Mouse (Mus musculus) forebrain, embryonic 12.5 days (tissue): ENCODE measurements around the gene Rnf141. TPM values are rescaled to one million over a fixed set of nuclear protein-coding genes. Genes with fewer than 3 reads are reported as not detected.

ENCODE experiments used
- ATAC-seq: fragments of 200-750 bp; cut with Nextera tagmentation; 2 replicates; pipeline ENCODE4 v1.8.0; 2017; ENCODE audit warnings: moderate TSS enrichment; ENCODE audit not compliant: low FRiP score
- H3K27ac ChIP-seq: fragments of 300-500 bp; sonication (generic); 2 replicates; pipeline ENCODE4 v1.5.1; 2016; ENCODE audit warnings: mild to moderate bottlenecking
- H3K27me3 ChIP-seq: fragments of 300-500 bp; sonication (generic); 2 replicates; pipeline ENCODE4 v1.6.1; 2016; ENCODE audit warnings: mild to moderate bottlenecking
- H3K36me3 ChIP-seq: fragments of 300-500 bp; sonication (generic); replicated peaks from 2 replicates; pipeline ENCODE4 v1.6.1; 2016; ENCODE audit warnings: mild to moderate bottlenecking
- H3K4me1 ChIP-seq: fragments of 300-500 bp; sonication (generic); 2 replicates; pipeline ENCODE4 v1.6.1; 2016
- H3K4me2 ChIP-seq: fragments of 300-500 bp; sonication (generic); 2 replicates; pipeline ENCODE4 v1.6.1; 2016; ENCODE audit warnings: mild to moderate bottlenecking, moderate library complexity
- H3K4me3 ChIP-seq: fragments of 300-500 bp; sonication (generic); replicated peaks from 2 replicates; pipeline ENCODE4 v1.5.1; 2016; ENCODE audit warnings: mild to moderate bottlenecking
- H3K9ac ChIP-seq: fragments of 300-500 bp; sonication (generic); 2 replicates; pipeline ENCODE4 v1.6.1; 2016; ENCODE audit warnings: mild to moderate bottlenecking
- H3K9me3 ChIP-seq: fragments of 300-500 bp; sonication (generic); 2 replicates; pipeline ENCODE4 v1.6.1; 2016
- WGBS: fragments of 180-500 bp; shearing (Covaris S2); methylation state at CpG from one replicate; pipeline ENCODE4 v1.1.7; 2016; 5-methylcytosine and 5-hydroxymethylcytosine counted together
- polyA plus RNA-seq: library from polyadenylated mRNA; unstranded; fragments of >200 nt; fragmentation: Nextera tagmentation; extraction: Ambion mirVana; gene quantifications from 2 replicates; pipeline ENCODE4 v1.2.1, GENCODE M21; 2016

Rnf141 gene
- polyA plus RNA-seq, 1 experiment from 2014 or later, result 29.1 TPM

DNA sequence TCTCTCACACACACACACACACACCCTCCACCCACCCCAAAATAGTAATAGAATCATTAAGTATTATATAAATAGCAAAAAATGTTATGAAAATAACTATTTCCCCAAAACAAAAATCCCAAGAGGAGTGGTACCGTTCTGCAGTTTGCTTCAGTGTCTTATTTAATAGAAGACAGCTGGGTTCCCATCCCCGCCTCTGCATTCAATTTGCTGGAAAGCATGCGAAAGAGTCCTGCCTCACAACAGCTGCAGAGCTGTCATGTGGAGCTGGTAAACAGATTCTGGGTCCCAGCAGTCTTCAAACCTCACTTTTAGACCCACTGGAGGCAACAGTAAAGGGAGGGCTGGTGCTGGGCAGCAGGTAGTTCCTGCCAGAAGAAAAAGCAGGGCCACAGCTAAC, 35.3 kb downstream of the Rnf141 start:
- no peak for ATAC-seq
- H3K9me3 ChIP-seq, result no peaks in the 10 kb centered on the region
- H3K27me3 ChIP-seq, result no peaks in the 10 kb centered on the region
- no peak overlapping the region for H3K4me3 ChIP-seq
- WGBS, result 76% methylated on average over 3 of the region's 3 CpGs
- 0 out of 2 replicates have a peak, but pooled peaks cover 6% of the 10 kb centered on the region for H3K36me3 ChIP-seq
- no peak overlapping the region for H3K4me2 ChIP-seq
- H3K27ac ChIP-seq, result no peak overlapping the region
- no peaks in the 10 kb centered on the region for H3K4me1 ChIP-seq
- no peak overlapping the region for H3K9ac ChIP-seq

DNA sequence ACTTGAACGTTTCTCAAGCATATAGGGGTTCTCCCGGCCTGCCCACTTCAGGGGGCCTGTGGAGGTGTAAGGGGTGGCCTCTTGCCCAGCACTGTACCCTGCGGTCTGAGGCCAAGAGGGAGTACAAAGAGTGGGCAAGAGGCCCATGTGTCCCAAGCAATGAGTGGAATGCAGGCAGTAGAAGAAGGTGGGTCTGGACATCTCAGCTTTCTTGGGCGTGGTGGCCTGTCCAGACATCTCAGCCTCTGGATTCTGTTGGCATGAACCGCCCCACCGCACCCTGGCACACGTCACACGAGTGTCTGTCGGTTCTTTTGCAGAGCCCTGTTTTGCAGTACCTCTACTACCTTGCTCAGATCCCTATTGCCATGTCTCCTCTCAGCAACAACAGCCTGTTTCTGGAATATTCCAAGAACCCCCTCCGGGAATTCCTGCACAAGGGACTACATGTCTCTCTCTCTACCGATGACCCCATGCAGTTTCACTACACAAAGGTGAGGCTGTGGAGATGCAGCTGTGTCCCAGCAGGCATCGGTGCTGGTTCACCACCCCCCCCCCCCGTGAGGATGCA, 36.7 kb downstream of the Rnf141 start:
- H3K4me1 ChIP-seq, result no peaks in the 10 kb centered on the region
- H3K4me2 ChIP-seq, result no peak overlapping the region
- WGBS, result 93% methylated on average over 13 of the region's 13 CpGs
- no peak overlapping the region for H3K4me3 ChIP-seq
- no peak for ATAC-seq
- no peak overlapping the region for H3K27ac ChIP-seq
- no peaks in the 10 kb centered on the region for H3K9me3 ChIP-seq
- H3K36me3 ChIP-seq, result 0 out of 2 replicates have a peak, but pooled peaks cover 2% of the 10 kb centered on the region
- no peaks in the 10 kb centered on the region for H3K27me3 ChIP-seq
- no peak overlapping the region for H3K9ac ChIP-seq

DNA sequence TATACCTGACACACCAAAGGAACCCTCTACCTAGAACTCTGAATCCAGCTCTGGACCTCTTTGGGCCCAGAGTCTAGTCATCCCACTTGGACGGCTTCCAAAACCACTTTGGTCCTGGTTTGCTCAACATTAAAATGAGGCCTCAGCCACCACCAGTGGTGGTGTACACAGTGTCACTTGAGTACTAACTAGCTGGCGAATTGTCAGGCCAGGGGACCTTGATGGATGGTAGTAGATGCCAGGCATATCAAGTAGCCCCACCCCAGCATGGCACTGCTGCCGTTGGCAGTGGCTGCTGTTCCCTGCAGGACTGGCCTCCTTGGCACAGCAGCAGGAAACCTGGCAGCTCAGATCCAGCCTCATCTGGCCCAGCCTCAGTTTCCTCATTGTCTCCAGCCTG, 40.0 kb downstream of the Rnf141 start:
- no peak for ATAC-seq
- WGBS, result 78% methylated on average over 3 of the region's 3 CpGs
- H3K36me3 ChIP-seq, result no peaks in the 10 kb centered on the region

DNA sequence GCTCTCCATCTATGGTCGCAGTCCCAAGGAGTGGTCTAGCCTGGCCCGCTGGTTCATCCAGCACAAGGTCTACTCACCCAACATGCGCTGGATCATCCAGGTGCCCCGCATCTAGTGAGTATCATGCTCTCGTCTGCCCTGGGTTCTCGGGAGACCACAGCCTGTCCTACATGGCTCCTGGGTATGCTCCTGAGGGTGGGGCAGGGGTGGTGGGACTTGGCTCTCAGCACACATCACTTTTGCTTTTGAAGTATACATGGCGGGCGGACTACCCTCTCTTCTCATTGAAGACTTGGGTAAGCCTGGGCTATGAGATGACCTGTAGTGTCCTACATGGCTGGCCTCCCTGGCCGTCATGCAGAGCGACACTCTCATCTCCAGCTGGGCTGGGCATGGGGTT, 41.1 kb downstream of the Rnf141 start:
- no peak for ATAC-seq
- Histone ChIP-seq H3K4me2 (no peak overlapping the region), H3K36me3 (no peaks in the 10 kb centered on the region), H3K9me3 (no peaks in the 10 kb centered on the region), H3K27me3 (no peaks in the 10 kb centered on the region), H3K4me1 (no peaks in the 10 kb centered on the region), H3K9ac (no peak overlapping the region), H3K4me3 (no peak overlapping the region), H3K27ac (no peak overlapping the region)
- 91% methylated on average over 10 of the region's 10 CpGs for WGBS

More for the DNA sequence above, 40.0 kb downstream of the Rnf141 start:
- Histone ChIP-seq H3K9ac (no peak overlapping the region), H3K4me1 (no peaks in the 10 kb centered on the region), H3K4me2 (no peak overlapping the region), H3K4me3 (no peak overlapping the region), H3K27me3 (no peaks in the 10 kb centered on the region), H3K9me3 (no peaks in the 10 kb centered on the region), H3K27ac (no peak overlapping the region)

DNA sequence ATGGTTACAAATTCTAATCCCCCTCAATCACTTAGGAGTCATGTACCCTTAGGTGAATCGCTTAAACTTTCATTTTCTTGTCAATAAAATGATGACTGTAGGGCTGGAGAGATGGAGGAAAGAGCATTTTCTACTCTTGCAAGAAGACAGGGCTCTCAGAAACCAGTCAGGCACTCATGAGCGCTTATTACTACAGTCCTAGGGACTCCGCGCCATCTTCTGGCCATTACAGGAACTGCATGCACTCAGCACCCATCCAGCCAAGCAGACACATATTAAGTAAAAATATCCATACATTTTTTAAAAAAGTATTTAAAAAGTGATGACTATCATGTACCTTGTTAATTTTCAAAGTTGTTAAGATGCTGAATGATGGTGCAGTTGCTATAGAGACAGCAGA, 43.2 kb downstream of the Rnf141 start:
- 0 out of 2 replicates have a peak, but pooled peaks have one; percentile 33 for ATAC-seq
- 3% methylated on average over 4 of the region's 4 CpGs for WGBS
- Histone ChIP-seq H3K27ac (no peak overlapping the region), H3K4me3 (no peak overlapping the region), H3K4me1 (no peaks in the 10 kb centered on the region), H3K9me3 (no peaks in the 10 kb centered on the region), H3K27me3 (no peaks in the 10 kb centered on the region), H3K36me3 (no peaks in the 10 kb centered on the region), H3K9ac (no peak overlapping the region), H3K4me2 (no peak overlapping the region)

DNA sequence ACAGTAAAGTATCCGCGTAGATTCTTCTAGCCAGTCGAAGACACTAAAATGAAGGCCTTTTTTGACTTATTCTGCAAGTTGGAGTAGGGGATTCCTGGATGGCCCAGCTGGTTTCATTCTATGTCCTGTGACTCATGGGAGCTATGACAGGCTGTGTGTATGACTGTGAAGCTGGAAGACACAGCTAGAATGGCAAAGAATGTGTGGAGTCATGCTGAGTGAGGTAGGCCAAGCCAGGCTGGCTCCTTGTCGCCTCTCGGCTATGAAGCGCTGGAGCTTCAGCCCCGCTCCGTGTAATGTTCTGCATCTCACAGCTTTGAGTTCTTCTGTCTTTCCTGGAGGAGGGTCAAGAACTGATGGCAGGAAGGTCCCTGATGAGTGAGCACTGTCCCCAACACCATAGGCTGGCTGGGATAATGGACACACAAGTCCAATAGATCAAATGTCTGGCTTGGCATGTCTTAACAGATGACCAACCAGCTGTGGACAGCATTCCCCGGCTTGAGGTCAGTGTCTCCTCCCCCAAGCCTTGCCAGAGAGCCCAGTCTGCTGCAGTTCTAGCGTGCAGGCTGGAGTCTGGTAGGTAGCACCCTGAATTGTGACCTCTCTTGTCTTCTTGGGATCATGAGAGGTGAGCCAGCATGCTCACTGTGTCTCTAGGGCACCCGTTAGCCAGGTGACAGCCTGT, 46.4 kb downstream of the Rnf141 start:
- Histone ChIP-seq H3K4me2 (no peak overlapping the region), H3K27ac (no peak overlapping the region), H3K4me3 (no peak overlapping the region), H3K9ac (no peak overlapping the region), H3K27me3 (no peaks in the 10 kb centered on the region), H3K9me3 (no peaks in the 10 kb centered on the region), H3K4me1 (no peaks in the 10 kb centered on the region), H3K36me3 (no peaks in the 10 kb centered on the region)
- WGBS, result 90% methylated on average over 11 of the region's 11 CpGs
- no peak for ATAC-seq

DNA sequence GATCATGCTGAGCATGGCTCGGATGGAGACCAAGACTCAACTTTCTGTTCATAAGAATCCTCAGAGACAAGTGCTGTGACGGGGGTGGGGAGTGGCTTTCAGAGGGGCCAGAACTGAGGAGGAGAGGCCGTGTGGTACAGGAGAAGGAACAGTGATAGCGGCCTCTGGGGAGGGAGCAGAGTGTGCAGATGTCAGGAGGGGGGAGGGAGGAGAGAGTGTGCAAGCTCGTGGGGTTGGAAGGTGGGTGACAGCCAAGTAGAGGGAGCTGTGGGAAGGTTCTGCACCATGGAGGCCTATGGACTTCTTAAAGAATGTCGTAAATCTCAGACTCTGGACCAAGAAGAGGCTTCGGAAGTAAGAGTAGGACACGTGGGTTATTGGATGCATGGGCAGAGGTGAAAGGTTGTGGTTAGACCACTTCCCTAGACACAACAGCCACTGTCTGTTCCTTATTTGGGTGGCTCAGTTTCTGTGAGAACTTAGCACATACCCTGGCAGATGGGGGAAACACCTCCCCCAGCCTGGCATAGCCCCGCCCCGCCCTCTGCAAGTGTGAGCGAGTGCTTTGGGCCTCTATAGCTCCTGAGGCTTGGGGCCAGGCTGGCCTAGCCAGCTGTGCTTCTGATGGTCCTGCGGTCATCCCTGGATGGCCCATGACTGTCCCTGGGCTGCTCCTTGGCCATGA, 47.7 kb downstream of the Rnf141 start:
- H3K27me3 ChIP-seq, result no peaks in the 10 kb centered on the region
- H3K27ac ChIP-seq, result no peak overlapping the region
- H3K9ac ChIP-seq, result no peak overlapping the region
- H3K9me3 ChIP-seq, result no peaks in the 10 kb centered on the region
- no peak for ATAC-seq
- no peak overlapping the region for H3K4me3 ChIP-seq
- WGBS, result 82% methylated on average over 12 of the region's 12 CpGs
- no peaks in the 10 kb centered on the region for H3K36me3 ChIP-seq
- no peak overlapping the region for H3K4me2 ChIP-seq
- no peaks in the 10 kb centered on the region for H3K4me1 ChIP-seq

DNA sequence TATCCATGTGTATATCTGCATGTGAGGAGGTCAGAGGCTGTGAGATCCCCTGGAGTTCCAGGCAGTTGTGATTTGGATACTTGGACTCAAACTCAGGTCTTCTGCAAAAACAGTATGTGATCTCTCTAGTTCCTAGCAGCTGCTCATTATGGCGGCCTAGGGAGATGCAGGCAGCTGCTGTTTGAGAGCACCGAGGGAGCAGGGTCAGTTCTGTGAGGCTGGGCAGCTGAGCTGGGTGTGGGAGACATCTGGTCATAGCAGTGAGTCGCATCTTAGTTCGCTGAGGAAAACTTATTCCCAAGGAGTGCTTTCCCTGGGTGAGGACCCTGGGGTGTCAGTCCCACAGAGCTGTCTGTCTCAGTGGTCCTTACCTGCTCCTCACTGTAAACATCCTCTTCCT, 49.5 kb downstream of the Rnf141 start:
- Histone ChIP-seq H3K4me1 (no peaks in the 10 kb centered on the region), H3K9ac (no peak overlapping the region), H3K4me3 (no peak overlapping the region), H3K27me3 (no peaks in the 10 kb centered on the region), H3K36me3 (no peaks in the 10 kb centered on the region), H3K27ac (no peak overlapping the region), H3K4me2 (no peak overlapping the region), H3K9me3 (no peaks in the 10 kb centered on the region)
- ATAC-seq, result no peak
- WGBS, result 79% methylated on average over 4 of the region's 4 CpGs

DNA sequence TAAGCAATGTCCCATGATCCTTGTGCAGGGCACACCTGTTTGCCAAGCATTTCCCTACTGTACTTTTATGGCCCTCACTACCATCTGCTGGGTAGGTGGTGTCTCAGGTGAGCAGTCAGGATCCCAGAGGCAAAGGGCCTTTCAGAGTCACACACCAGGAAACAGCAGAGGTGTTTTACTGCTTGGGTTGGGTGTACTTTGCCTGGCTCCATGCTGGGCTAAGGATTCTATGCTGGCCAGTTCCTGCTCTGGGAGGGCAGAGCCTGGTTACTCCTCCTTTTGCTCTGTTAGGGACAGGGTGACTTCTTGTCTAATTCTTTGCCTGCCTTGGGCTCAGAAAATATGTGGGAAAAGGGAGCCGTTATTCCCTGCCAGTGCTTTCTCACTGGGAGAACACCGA, 51.4 kb downstream of the Rnf141 start:
- Histone ChIP-seq H3K4me2 (no peak overlapping the region), H3K9me3 (no peaks in the 10 kb centered on the region), H3K36me3 (no peaks in the 10 kb centered on the region), H3K27ac (no peak overlapping the region), H3K4me3 (no peak overlapping the region), H3K4me1 (no peaks in the 10 kb centered on the region), H3K9ac (no peak overlapping the region), H3K27me3 (no peaks in the 10 kb centered on the region)
- ATAC-seq, result no peak
- 84% methylated on average over 2 of the region's 2 CpGs for WGBS

DNA sequence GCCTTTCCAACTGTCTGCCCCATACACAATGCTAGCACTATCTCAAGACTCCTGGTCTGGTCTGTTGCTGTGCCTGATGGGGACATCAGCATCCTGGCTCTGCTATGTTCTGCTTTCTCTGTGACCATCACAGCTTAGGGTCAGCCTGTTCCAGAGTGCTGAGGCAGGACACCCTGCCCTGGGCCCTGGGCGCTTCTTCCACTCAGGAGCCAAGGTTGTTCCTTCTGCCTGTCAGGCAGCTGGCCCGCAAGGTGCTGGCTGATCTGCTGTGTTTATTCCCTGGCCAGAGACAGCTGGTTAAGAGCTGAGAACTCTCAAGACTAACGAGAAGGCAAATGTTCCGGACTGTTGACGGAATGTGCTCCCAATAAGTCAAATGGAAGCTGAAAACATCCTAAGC, 52.1 kb downstream of the Rnf141 start:
- no peaks in the 10 kb centered on the region for H3K4me1 ChIP-seq
- H3K4me2 ChIP-seq, result no peak overlapping the region
- H3K27ac ChIP-seq, result no peak overlapping the region
- WGBS, result 88% methylated on average over 5 of the region's 5 CpGs
- no peaks in the 10 kb centered on the region for H3K9me3 ChIP-seq
- no peak overlapping the region for H3K9ac ChIP-seq
- no peak overlapping the region for H3K4me3 ChIP-seq
- no peaks in the 10 kb centered on the region for H3K36me3 ChIP-seq
- no peaks in the 10 kb centered on the region for H3K27me3 ChIP-seq
- ATAC-seq, result no peak

DNA sequence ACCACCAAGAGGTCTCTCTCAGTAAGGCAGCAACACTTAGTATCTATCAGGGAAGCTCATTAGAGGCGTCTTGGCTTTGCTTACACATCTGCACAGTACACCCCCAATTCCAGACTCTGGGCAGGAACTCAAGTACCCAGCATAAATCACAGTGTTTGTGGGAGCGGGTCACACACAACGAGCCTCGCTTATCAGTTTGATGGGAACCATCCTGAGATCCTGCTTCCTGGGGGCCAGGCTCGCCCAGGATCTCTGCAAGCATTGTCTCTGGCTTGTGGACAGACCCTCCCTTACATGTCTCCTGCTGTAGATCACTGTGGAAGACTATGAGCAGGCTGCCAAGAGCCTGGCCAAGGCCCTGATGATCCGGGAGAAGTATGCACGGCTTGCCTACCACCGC, 53.4 kb downstream of the Rnf141 start:
- WGBS, result 95% methylated on average over 8 of the region's 8 CpGs

DNA sequence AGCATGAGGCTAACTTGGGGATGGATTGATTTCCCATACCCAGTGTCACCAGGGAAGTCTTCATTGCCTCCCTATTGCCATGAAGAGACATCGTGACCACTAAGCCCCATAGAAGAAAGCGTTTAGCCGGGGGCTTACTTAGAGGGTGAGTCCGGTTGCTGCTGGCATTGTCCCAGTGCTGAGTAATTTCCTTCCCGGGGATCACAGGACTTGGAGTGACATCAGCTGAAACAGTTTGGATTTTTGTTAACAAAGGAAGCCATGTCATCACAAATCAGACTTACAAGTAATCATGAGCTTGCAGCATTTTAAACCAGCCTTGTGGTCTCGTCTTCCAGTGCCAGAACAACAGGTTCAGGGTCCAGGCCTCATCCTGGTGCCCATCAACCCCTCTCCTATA, 56.9 kb downstream of the Rnf141 start:
- 80% methylated on average over 6 of the region's 6 CpGs for whole genome bisulfite sequencing
- no peaks in the 10 kb centered on the region for H3K36me3 ChIP-seq
- no peaks in the 10 kb centered on the region for H3K27me3 ChIP-seq
- no peak overlapping the region for H3K27ac ChIP-seq
- ATAC-seq, result no peak
- no peak overlapping the region for H3K4me3 ChIP-seq
- H3K4me1 ChIP-seq, result no peaks in the 10 kb centered on the region
- no peak overlapping the region for H3K4me2 ChIP-seq
- no peaks in the 10 kb centered on the region for H3K9me3 ChIP-seq
- H3K9ac ChIP-seq, result no peak overlapping the region

More for the DNA sequence above, 53.4 kb downstream of the Rnf141 start:
- Histone ChIP-seq H3K27me3 (no peaks in the 10 kb centered on the region), H3K4me3 (no peak overlapping the region), H3K4me2 (no peak overlapping the region), H3K9me3 (no peaks in the 10 kb centered on the region), H3K4me1 (no peaks in the 10 kb centered on the region), H3K36me3 (no peaks in the 10 kb centered on the region), H3K27ac (no peak overlapping the region), H3K9ac (no peak overlapping the region)
- ATAC-seq, result no peak

DNA sequence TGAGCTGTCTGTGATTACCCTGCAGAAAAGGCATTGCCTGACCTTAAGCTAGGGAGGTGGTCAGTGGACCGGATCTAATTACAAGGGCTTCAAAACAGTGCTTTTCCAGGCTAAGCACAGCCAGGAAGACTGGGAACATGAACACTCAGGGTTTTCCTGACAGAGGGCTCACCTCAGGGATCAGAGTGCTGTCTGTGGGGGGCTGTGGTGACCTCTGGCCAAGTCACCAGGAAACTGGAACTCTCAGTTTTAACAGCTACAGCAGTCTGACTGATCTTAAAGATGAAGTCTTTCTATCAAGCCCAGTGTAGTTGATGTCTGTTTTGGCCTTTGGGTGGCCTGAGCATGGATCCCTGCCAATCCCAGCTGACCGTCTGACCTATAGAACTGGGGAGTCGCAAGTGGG, 58.5 kb downstream of the Rnf141 start:
- 84% methylated on average over 3 of the region's 3 CpGs for WGBS
- H3K4me3 ChIP-seq, result no peak overlapping the region
- no peak overlapping the region for H3K9ac ChIP-seq
- no peaks in the 10 kb centered on the region for H3K9me3 ChIP-seq
- ATAC-seq, result no peak
- H3K27ac ChIP-seq, result no peak overlapping the region
- H3K4me1 ChIP-seq, result no peaks in the 10 kb centered on the region
- H3K4me2 ChIP-seq, result no peak overlapping the region
- no peaks in the 10 kb centered on the region for H3K36me3 ChIP-seq
- H3K27me3 ChIP-seq, result no peaks in the 10 kb centered on the region
